Mouse (Mus musculus) forebrain, embryonic 16.5 days (tissue): ENCODE data around the gene Tas2r135. TPM values are rescaled to one million over a fixed set of nuclear protein-coding genes. Genes with fewer than 3 reads are reported as not detected.

Experiments
- ATAC-seq: fragments of 200-750 bp; cut with Nextera tagmentation; 2 replicates; pipeline ENCODE4 v1.8.0; 2017; ENCODE audit warnings: mild to moderate bottlenecking, moderate library complexity
- H3K27ac ChIP-seq: fragments of 300-500 bp; sonication (generic); 2 replicates; pipeline ENCODE4 v1.5.1; 2014; ENCODE audit warnings: low read length, control low read depth
- H3K27me3 ChIP-seq: fragments of 300-500 bp; sonication (generic); replicated peaks from 2 replicates; pipeline ENCODE4 v1.6.1; 2014; ENCODE audit warnings: low read length; ENCODE audit not compliant: control insufficient read depth, insufficient read depth
- H3K36me3 ChIP-seq: fragments of 300-500 bp; sonication (generic); 2 replicates; pipeline ENCODE4 v1.6.1; 2014; ENCODE audit not compliant: control insufficient read depth, insufficient read depth
- H3K4me1 ChIP-seq: fragments of 300-500 bp; sonication (generic); replicated peaks from 2 replicates; pipeline ENCODE4 v1.6.1; 2014; ENCODE audit warnings: low read length; ENCODE audit not compliant: control insufficient read depth, insufficient read depth
- H3K4me2 ChIP-seq: fragments of 300-500 bp; sonication (generic); 2 replicates; pipeline ENCODE4 v1.6.1; 2014; ENCODE audit warnings: mild to moderate bottlenecking, low read length, control low read depth
- H3K4me3 ChIP-seq: fragments of 300-500 bp; sonication (generic); replicated peaks from 2 replicates; pipeline ENCODE4 v1.5.1; 2014; ENCODE audit warnings: mild to moderate bottlenecking, low read length, control low read depth
- H3K9ac ChIP-seq: fragments of 300-500 bp; sonication (generic); replicated peaks from 2 replicates; pipeline ENCODE4 v1.6.1; 2014; ENCODE audit warnings: low read depth, low read length, control low read depth
- H3K9me3 ChIP-seq: fragments of 300-500 bp; sonication (generic); 2 replicates; pipeline ENCODE4 v1.6.1; 2016; ENCODE audit warnings: low read length; ENCODE audit not compliant: control insufficient read depth
- WGBS: fragments of 180-500 bp; shearing (Covaris S2); extraction: QIAGEN DNeasy Blood & Tissue Kit; methylation state at CpG from one replicate; pipeline ENCODE4 v1.1.7; 2014; 5-methylcytosine and 5-hydroxymethylcytosine counted together
- polyA plus RNA-seq: library from polyadenylated mRNA; unstranded; fragments of >200 nt; fragmentation: Nextera tagmentation; extraction: Ambion mirVana; gene quantifications from 2 replicates; pipeline ENCODE4 v1.2.1, GENCODE M21; 2015

Tas2r135 gene
- polyA plus RNA-seq, 1 experiment from 2014 or later = not detected

DNA sequence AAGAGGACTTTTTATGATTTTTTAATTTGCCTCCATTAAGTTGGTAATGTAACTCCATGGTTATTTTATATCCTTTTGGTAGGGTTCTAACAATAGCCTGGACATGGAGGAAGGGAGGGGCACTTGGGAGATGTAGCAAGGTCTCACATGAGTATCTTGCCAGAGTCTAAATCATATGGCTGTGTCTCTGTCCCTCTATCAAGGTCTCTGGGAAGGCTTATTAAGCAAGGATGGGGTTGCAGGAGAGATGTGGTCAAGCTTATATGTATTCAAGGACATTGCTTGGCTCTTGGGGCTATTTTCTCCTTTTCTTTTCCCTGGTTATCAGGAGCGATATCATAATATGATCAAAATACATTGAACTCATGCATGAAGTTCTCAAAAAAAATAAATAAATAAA lies 6.2 kb upstream of the Tas2r135 start:
- H3K9ac ChIP-seq = no peak overlapping the region
- H3K9me3 ChIP-seq = no peaks in the 10 kb centered on the region
- ATAC-seq = no peak
- H3K4me2 ChIP-seq = no peak overlapping the region
- H3K27me3 ChIP-seq = no peaks in the 10 kb centered on the region
- H3K36me3 ChIP-seq = no peaks in the 10 kb centered on the region
- H3K27ac ChIP-seq = no peak overlapping the region
- H3K4me1 ChIP-seq = no peaks in the 10 kb centered on the region
- WGBS = 96% methylated on average over 1 of the region's 1 CpGs
- H3K4me3 ChIP-seq = no peak overlapping the region

DNA sequence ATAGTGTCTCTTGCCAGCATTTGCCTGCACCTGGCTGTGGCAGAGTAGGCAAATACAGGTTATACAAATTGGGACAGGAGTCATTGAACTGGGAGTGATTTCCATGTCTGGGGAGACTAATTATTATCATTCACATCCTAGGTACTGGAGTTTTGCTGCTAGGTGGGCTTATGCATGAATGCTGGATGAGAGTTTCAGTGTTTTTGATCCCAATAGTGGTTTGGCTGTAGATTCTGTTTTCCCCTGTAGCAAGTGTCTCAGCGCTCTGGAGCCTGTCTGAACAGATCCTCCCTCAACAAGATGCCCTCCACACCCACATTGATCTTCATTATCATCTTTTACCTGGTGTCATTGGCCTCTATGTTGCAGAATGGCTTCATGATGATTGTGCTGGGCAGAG lies 5.3 kb upstream of the Tas2r135 start, which contains the start of gene Tas2r143:
Gene Tas2r143 (plus strand): TSS at position 301 of the 400 bp plus-strand sequence.
- H3K9ac ChIP-seq = no peak within 1 kb of the TSS
- H3K27me3 ChIP-seq = no peaks in the 10 kb centered on the region
- H3K4me2 ChIP-seq = no peak within 1 kb of the TSS
- WGBS = 86% methylated on average over 1 of the region's 1 CpGs
- H3K4me1 ChIP-seq = no peaks in the 10 kb centered on the region
- no peak within 1 kb of the TSS for H3K27ac ChIP-seq
- no peaks in the 10 kb centered on the region for H3K36me3 ChIP-seq
- H3K9me3 ChIP-seq = no peaks in the 10 kb centered on the region
- no peak for ATAC-seq
- no peak within 1 kb of the TSS for H3K4me3 ChIP-seq

DNA sequence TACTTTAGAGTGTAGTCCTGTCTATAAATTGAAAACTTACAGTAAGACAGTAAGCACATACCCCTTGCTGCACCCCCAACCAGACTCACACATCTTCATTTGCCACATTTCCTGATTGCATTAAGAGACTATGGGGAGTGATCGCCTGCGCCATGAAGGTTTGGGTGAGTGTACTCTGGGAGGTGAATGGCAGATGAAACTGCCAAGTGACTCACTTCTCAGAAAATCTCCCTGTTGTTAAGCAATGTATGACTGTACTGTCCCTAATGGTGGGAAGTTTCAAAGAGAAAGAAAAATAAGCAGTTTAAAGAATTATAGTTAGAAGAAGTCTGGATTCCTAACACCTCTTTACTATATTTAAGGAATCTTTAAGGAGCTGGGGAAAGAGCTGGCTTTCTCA lies 14.2 kb downstream of the Tas2r135 start:
- no peaks in the 10 kb centered on the region for H3K36me3 ChIP-seq
- H3K9ac ChIP-seq = no peak overlapping the region
- ATAC-seq = no peak
- no peak overlapping the region for H3K4me2 ChIP-seq
- no peaks in the 10 kb centered on the region for H3K9me3 ChIP-seq
- WGBS = 96% methylated on average over 2 of the region's 2 CpGs
- no peak overlapping the region for H3K4me3 ChIP-seq
- no peaks in the 10 kb centered on the region for H3K27me3 ChIP-seq
- no peak overlapping the region for H3K27ac ChIP-seq
- H3K4me1 ChIP-seq = no peaks in the 10 kb centered on the region

DNA sequence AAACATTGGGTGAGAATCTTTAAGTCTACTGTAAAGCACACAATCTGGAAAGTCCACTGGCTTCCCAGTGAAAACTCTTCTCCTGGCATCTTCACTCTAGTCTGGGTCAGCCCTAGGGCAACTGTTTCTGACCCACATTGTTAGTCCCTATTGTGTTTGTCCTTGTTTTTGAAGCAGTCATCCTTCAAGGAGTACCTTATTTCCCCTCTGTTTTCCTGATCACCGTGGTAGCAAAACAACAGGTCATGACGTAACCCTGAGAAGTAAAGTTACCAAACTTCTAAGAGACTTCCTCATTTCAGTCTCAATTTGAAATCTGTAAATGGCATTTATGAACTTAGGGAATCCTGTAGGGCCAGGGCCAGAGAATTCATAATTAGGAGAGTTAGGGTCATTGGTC lies 16.2 kb downstream of the Tas2r135 start:
- Histone ChIP-seq H3K9me3 (no peaks in the 10 kb centered on the region), H3K4me1 (no peaks in the 10 kb centered on the region), H3K9ac (no peak overlapping the region), H3K4me2 (no peak overlapping the region), H3K4me3 (no peak overlapping the region), H3K27ac (no peak overlapping the region), H3K36me3 (no peaks in the 10 kb centered on the region), H3K27me3 (no peaks in the 10 kb centered on the region)
- 88% methylated on average over 2 of the region's 2 CpGs for whole genome bisulfite sequencing
- no peak for ATAC-seq

DNA sequence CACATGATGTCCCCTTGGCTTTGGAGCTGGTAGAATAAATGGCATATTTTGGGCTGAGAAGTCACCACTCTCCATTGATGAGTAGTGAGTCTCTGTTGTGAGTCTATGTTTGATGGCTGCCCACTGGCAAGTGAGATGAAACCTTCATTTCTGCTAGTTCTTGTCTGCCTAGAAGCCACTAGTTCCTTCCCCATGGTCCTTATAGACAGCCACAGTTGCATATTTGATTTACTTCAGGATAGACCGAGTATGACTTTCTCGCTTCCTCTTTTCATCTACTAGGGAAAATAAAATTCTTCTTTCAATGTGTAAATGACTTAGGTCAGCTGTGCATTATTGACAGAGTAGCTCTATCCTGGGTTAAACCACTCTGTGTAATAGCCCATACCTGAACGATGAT lies 19.2 kb downstream of the Tas2r135 start:
- Histone ChIP-seq H3K4me3 (no peak overlapping the region), H3K27ac (no peak overlapping the region), H3K4me1 (no peaks in the 10 kb centered on the region), H3K9me3 (no peaks in the 10 kb centered on the region), H3K9ac (no peak overlapping the region), H3K36me3 (no peaks in the 10 kb centered on the region), H3K4me2 (no peak overlapping the region), H3K27me3 (no peaks in the 10 kb centered on the region)
- 95% methylated on average over 3 of the region's 3 CpGs for WGBS
- ATAC-seq = no peak

DNA sequence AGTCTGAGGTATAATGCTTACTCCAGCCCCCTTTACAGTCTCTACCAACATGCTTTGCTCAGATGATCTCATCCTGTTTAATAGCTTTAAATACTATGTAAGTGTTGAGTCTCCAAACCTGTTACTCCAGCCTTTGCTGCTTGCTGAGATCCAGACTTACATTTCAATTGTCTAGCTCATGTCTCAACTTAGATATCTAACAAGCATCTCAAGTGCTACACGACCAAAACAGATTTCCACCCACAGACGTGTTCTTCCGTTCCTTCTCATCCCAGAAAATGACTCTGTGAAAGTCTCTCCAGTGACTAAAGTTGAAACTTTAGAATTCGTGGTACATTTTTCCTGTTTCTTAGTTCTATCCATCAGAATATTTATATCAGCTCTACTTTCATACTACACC lies 21.1 kb downstream of the Tas2r135 start:
- Histone ChIP-seq H3K4me2 (no peak overlapping the region), H3K36me3 (no peaks in the 10 kb centered on the region), H3K27me3 (no peaks in the 10 kb centered on the region)

DNA sequence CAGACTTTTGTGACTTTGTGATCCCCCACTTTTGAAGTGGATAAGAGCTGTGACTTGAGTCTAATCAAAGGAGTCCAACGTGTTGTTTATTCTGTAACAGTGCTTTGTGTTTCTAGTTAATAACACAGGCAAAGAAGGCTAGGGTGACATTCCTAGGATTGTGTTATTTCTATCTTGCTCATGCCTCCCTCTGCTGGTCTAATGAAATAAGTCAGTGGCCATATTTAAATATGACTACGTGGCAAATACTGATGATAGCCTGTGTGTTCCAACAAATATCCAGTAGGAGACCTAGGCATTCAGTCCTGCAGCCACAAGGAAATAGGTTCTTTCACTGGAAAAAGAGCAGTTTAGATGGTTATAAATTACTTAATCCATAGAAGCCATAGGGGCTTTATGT lies 28.3 kb downstream of the Tas2r135 start:
- H3K9me3 ChIP-seq = no peaks in the 10 kb centered on the region
- H3K9ac ChIP-seq = no peak overlapping the region
- H3K27ac ChIP-seq = no peak overlapping the region
- no peaks in the 10 kb centered on the region for H3K4me1 ChIP-seq
- no peak overlapping the region for H3K4me2 ChIP-seq
- H3K4me3 ChIP-seq = no peak overlapping the region
- no peaks in the 10 kb centered on the region for H3K36me3 ChIP-seq
- WGBS = 60% methylated on average over 2 of the region's 2 CpGs
- no peak for ATAC-seq
- no peaks in the 10 kb centered on the region for H3K27me3 ChIP-seq

More for the DNA sequence above, 21.1 kb downstream of the Tas2r135 start:
- ATAC-seq = no peak
- Histone ChIP-seq H3K27ac (no peak overlapping the region), H3K9me3 (no peaks in the 10 kb centered on the region), H3K4me1 (no peaks in the 10 kb centered on the region), H3K9ac (no peak overlapping the region), H3K4me3 (no peak overlapping the region)
- 86% methylated on average over 4 of the region's 4 CpGs for whole genome bisulfite sequencing

DNA sequence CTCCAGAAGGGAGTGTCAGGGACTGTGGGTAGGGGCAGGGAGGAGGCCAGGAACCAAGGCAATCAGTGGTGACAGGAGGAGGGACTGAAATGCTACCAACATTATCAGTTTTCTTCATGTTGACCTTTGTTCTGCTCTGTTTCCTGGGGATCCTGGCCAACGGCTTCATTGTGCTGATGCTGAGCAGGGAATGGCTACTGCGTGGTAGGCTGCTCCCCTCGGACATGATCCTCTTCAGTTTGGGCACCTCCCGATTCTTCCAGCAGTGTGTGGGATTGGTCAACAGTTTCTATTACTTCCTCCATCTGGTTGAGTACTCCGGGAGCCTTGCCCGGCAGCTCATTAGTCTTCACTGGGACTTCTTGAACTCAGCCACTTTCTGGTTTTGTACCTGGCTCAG lies 29.2 kb downstream of the Tas2r135 start, which contains the start of gene Tas2r126:
Gene Tas2r126 (plus strand): TSS at position 90 of the 400 bp plus-strand sequence.
- Histone ChIP-seq H3K4me3 (no peak within 1 kb of the TSS), H3K9ac (no peak within 1 kb of the TSS), H3K4me1 (no peaks in the 10 kb centered on the region), H3K27me3 (no peaks in the 10 kb centered on the region), H3K9me3 (no peaks in the 10 kb centered on the region), H3K4me2 (no peak within 1 kb of the TSS), H3K27ac (no peak within 1 kb of the TSS), H3K36me3 (no peaks in the 10 kb centered on the region)
- 85% methylated on average over 6 of the region's 6 CpGs for WGBS
- no peak for ATAC-seq

DNA sequence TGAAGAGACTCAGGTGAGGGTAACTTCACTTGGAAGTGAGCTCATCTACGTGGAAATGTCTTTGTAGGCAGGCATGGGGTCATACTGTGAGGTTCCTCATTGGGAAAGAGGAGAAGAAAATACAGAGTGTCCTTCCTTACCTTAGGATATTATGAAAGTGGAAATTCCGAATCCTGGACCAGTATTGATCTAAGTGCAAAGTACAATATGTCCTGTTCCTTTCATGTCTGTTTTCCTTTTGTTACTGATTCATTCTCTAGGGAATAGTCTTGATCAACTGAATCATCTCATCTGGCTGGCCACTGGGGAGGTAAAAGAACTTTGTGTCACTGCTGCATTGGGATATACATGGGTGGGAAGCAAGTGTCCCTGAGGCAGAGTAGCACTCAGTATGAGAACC lies 30.3 kb downstream of the Tas2r135 start:
- Histone ChIP-seq H3K27me3 (no peaks in the 10 kb centered on the region), H3K9ac (no peak overlapping the region), H3K4me3 (no peak overlapping the region), H3K4me2 (no peak overlapping the region), H3K36me3 (no peaks in the 10 kb centered on the region), H3K9me3 (no peaks in the 10 kb centered on the region), H3K4me1 (no peaks in the 10 kb centered on the region), H3K27ac (no peak overlapping the region)
- ATAC-seq = no peak
- WGBS = 61% methylated on average over 2 of the region's 2 CpGs

DNA sequence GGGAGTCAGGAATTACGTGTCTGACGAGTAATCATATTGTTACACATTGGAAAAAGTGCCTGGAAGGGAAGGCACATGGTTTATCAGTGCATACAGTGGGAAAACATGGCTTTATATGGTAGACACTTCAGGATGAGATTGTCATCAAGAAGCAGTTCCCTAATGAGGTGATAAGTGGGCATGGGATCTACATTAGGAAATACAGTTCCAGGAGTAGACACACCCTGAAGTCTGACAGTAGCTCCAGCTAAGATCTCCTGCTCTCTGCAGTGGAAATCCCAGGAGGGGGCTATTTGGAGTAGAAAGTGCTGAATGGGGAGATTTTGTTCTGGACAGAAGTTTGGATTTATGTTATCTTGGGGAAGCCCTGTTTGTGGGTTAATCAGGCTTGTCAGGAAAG lies 36.2 kb downstream of the Tas2r135 start:
- 86% methylated on average over 2 of the region's 2 CpGs for WGBS
- H3K4me2 ChIP-seq = no peak overlapping the region
- no peak overlapping the region for H3K27ac ChIP-seq
- H3K4me3 ChIP-seq = no peak overlapping the region
- no peak overlapping the region for H3K9ac ChIP-seq
- no peak for ATAC-seq
- H3K27me3 ChIP-seq = no peaks in the 10 kb centered on the region
- no peaks in the 10 kb centered on the region for H3K36me3 ChIP-seq
- H3K4me1 ChIP-seq = no peaks in the 10 kb centered on the region
- H3K9me3 ChIP-seq = no peaks in the 10 kb centered on the region
